Mouse (Mus musculus): Measurements from ENCODE around the gene Nid1. TPM values are rescaled to one million over a fixed set of nuclear protein-coding genes. Genes with fewer than 3 reads are reported as not detected.
A peak's percentile ranks its signal among the peaks of the same experiment; 100 is the strongest.
"Not testable (repeated sequence)": the region's sequence is repeated elsewhere in the genome, so short reads cannot be mapped to it uniquely, and the experiment has no call there.

Nid1 gene
- total RNA-seq (2022) = 10 to 100 TPM; 37.4 to 71.1 (median 51.9) TPM

DNA sequence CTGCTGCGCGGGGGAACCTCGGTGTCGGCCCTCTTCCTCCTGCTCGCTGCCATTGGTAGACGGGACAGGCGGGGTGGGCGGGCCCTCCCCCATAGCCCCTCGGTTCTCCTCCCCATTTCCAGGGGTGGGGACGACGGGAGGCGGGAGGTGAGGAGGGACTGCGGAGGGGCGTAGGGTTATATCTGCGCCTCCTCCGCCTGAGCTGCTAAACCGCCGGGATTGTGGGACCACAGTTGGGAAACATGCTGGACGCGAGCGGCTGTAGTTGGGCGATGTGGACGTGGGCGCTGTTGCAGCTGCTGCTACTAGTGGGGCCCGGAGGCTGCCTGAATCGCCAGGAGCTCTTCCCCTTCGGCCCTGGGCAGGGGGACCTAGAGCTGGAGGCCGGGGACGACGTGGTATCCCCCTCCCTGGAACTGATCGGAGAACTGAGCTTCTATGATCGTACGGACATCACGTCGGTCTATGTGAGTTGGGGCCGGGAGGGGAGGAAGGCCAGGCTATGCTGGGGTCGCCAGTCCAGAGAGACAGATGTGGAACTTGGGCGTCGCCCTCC lies at the start of gene Nid1:
Gene Nid1, plus strand, starts transcription at position 92 of the 556 bp plus-strand sequence.
- not testable (repeated sequence) for DNase-seq

DNA sequence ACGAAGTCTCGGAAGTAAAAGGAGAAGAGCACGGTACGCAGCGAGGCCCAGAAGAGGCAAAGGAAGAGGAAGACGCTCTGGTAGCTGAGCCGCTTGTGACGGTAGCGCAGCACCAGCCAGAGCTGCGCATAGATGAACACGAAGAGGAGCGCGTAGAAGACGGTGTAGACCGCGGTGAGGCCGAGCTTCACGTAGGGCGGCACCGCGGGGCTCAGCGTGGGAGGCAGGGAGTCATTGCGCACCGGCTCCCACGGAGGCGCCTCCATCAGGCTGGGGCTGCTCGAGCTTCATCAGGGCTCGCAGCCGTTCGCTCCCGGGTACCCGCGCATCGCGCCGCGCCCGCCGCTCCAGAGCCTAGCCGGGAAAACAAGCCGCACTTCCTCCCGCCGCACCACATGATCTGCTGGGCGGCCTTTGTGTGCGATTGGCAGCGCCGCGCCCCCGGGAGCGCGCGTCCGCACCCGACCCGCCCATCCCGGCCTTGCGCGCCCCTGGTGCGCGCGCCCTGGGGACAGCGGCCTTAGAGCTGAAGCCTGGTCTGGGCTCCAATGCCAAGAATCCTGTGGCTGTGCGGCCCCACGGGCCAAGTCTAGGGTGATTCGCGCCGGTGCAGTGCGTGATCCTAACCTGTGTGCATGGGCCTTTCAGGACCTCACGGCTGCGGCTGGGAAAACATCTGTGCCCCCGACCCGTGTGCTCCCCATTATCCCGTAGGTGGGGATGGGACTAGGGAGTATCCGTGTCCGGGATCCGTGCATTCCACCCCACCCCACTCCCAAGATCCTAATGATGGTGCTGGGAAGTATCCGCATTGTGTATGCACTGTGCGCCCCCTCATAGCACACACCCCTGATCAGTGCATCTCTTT lies 43.9 kb upstream of the Nid1 start, which contains the start of gene Gpr137b:
Gene Gpr137b, minus strand, starts transcription at position 787 of the 868 bp plus-strand sequence.
- peak; percentile 39 for DNase-seq

DNA sequence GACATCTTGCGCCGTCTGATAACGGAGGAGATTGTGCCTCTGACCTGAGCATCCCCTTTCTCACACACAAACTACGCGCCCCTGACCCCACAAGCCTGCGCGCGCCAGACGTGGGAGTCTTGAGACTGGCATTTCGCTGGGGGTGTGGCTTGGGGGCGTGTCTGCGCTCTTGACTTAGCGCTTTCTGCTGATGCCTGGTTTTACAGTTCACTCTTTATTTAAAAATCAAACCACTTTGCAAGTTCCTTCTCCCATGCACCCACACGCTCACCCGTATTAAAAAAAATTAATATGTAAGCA lies 43.3 kb upstream of the Nid1 start:
- DNase-seq = not testable (repeated sequence)

DNA sequence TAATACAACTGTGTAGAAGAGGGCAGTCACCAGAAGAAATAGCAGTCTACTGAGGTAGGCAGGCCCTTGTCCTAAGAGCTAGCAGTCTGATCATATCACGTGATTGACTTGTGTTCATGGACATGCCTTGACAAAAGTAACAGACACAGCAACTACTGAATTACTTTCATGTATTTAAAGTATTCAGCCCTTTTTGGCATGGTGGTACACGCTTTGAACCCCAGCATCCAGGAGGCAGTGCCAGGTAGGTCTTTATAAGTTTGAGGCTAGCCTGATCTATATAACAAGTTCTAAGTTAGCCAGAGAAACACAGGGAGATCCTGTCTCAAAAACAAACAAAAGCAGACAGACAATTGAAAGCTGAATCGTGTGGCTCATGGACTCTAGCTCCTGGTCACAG lies 36.5 kb upstream of the Nid1 start:
- not testable (repeated sequence) for DNase-seq

DNA sequence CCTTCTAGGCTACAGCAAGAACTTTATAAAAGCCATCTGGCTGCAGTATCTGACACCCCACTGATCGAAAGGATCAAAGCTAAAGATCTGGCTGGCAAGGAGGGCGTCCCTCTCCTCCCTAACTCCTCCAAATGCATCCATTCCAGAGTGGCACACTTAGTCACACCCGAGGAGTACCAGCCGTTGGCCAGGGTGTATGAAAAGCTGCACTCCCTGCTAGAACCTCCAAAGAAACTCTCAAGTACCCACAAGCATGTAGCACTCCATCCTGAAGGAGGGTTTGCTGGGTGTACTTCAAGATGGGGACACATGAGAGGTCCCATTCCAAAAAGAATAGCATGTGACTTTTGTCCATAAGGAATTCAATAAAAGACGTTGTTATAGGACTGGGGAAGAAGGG lies 34.5 kb upstream of the Nid1 start:
- DNase-seq = not testable (repeated sequence)

DNA sequence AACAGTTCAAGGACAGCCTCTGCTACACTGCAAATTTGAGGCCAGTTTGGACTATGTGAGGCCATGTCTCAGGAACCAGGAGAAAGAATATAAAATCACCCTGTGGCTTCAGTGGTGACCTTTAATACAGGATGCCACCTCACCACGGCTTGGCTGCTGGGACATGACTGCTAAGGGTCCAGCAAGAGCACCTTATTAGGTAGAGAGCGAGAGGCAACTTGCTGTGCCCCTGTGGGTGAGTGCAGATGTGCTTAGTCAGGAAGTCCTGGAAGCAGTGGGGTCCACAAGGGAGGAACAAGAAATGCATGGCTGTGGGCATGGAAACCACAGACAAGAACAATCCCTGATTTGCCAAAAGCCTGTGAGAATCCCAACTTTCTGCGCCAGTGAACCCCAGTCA lies 34.0 kb upstream of the Nid1 start:
- not testable (repeated sequence) for DNase-seq

DNA sequence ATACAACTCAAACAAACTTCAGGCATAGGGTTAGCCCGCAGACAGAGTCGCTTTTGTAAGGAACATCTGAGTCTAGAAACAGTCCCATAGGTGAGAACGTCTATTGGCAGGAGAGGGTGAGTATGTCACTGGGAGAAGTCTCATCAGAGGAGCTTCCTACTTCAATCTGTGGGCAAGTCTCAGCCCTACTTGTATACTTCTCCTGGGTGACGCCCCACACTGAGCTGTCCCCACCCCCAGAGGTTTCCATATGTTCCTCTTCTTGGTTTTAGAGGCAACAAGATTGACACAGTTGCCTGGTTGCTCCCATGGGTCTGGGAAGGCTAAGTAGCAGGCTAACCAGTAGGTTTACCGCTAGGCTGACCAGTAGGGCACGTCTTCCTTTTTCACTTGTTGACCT lies 33.5 kb upstream of the Nid1 start:
- not testable (repeated sequence) for DNase-seq

GRCm38 (mm10) chr13:13404517-13405155 lies 32.7 kb upstream of the Nid1 start:
- peak; percentile 42 for DNase-seq

- not testable (repeated sequence) for DNase-seq
These were observed 31.8 kb upstream of the Nid1 start for GRCm38 (mm10) chr13:13405511-13405910.

GRCm38 (mm10) chr13:13414206-13414605 lies 23.1 kb upstream of the Nid1 start:
- DNase-seq = no peak

DNA sequence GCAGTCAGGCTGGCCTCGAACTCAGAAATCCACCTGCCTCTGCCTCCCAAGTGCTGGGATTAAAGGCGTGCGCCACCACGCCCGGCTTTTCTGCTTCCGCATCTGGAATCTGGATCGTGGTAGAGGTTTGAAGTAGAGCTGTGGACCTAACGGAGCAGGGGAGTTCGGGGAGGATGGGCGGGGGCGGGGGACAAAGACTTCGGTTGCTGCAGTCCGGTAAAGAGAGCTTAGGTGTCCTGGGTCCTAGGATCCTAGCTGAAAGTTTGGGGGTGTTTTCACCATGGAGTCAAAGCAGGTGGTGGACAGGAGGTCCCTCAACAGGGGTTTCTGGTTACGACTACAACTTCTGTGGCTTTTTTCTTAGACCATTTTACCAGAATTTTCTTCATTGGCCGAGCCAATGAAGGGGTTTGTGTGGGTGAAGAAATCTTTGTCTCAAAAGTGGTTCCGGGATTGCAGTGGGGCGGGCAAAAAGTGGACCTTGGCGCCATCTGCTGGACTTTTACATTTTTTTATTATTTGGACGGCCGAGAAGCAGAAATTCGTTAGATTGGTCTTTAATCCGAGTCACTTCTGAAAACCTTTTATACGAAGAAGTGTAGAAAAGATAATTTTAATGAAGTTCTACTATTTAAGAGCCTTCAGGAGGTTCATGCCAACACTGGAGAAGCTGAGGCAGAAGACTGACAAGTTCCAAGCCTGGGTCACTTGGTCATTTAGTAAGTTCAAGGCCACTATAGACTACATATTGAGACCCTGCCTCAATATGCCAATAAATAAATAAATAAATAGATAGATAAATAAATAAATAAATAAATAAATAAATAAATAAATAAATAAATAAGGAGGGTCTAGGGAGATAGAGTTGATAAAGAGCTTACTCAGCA lies 22.0 kb upstream of the Nid1 start:
- DNase-seq = not testable (repeated sequence)

DNA sequence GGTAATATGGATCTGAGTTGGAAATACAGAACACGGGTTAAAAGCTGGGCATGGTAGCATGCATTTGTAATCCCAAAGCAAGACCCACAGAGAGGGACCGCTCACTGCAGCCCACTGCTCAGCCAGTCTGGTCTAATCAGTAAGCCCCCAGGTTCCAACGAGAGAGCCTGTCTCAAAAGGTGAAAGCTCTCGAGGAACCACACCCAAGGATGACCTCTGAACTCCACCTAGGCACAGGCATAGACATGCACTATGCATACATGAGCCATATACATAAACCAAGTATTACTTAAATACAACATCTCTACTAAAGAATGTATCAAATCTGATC lies 21.4 kb upstream of the Nid1 start:
- not testable (repeated sequence) for DNase-seq

DNA sequence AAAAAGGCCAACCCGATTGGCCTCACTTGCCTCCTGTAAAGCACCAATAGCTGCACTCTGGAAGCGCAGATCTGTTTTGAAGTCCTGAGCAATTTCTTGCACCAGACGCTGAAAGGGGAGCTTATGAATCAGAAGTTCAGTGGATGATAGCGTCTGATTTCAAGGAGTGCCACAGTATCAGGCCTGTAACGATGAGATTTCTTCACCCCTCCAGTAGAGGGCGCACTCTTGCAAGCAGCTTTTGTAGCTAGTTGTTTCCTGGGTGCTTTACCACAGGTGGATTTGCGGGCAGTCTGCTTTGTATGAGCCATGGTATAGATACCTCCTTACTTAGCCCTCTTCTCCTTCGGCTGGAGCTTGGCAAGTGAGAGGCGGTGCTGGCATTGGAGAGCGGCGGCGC lies 18.5 kb upstream of the Nid1 start:
- not testable (repeated sequence) for DNase-seq

DNA sequence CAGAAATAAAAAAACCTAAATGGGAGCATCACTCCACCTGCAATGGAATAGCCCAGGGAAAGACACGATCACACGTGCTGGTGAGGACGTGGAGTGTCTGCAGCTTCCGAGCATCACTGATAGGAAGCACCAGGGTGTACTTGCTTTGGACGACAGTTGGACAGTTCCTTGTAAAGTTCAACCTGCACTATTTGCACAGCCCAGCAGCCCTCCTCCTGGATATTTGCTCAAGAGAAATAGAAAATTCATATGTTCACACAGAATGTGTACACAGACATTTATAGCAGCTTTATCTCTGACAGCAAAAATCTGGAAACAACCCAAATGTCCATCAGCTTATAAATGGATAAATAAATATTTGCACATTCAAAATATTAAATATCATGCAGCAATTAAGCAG lies 14.1 kb upstream of the Nid1 start:
- DNase-seq = not testable (repeated sequence)

DNA sequence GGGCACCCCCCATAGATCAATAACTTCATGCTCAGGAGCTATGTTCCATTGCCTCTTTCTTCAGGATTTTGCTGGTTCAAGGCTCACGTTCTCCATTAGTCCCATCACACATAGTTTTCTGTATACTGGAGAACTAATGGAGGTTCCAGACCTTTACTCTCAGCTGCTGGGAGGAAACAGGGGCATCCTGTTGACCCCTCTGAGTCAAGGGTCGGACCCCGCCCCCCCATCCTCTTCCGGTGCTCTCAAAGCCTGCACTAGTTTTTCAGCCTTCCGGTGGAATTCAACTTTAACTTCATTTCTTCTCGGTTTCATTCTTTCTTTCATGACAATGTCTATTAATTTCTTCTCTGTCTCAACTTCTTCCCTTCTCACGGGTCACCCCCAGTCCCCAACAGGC lies 1.2 kb upstream of the Nid1 start:
- not testable (repeated sequence) for DNase-seq

GRCm38 (mm10) chr13:13438112-13438953 lies 982 bp downstream of the Nid1 start:
- not testable (repeated sequence) for DNase-seq

- not testable (repeated sequence) for DNase-seq
These were observed 8.2 kb downstream of the Nid1 start for GRCm38 (mm10) chr13:13445601-13446000.

DNA sequence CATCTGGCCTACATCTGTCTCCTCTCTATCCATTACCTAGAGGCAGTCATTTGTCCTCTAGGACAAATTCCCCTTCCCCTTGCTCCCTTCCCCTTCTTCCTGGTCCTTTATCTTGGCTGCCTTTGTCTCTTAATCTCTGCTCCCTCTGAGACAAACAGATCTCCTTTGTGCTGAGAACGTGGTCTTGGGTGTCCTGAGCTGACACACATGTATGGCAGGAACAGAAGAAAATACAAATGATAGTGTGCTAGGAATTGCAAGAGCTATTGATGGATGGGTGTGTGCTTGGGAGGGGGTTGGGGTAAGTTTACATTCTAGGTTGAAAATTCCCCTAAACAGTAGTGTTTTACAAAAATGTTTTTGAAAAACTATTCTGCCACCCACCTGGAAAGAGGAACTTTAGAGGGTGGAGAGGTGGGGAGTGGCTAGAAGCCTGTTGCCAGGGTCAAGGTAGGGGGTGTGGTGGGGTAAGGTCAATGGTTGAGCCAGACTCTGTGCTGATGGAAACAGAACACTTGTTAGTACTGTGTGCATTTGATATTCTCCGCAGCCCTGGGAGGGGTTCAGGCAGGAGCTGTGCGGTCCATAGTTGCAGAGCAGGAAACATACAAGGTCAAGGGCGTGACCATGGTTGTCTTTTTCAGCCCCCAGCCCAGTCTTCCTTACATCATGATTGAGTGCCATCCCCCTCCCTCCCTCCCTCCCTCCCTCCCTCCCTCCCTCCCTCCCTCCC lies 9.5 kb downstream of the Nid1 start:
- DNase-seq = not testable (repeated sequence)

DNA sequence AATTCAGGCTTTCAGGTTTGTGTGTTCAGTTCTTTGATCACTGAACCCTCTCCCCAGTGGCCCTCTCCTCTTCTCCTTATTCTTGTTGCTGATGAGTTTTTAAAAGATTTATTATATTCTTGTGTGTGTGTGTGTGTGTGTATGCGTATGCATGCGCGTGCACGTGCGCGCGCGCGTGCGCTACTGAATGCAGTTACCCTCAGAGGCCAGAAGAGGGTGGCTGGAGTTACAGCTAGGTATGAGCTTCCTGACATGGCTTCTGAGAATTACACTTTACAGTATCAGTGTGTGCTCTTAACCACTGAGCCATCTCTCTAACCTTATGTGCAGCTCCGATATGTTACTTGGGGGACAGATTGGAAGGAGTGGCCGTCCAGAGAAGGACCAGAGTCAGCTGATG lies 12.6 kb downstream of the Nid1 start:
- DNase-seq = not testable (repeated sequence)

DNA sequence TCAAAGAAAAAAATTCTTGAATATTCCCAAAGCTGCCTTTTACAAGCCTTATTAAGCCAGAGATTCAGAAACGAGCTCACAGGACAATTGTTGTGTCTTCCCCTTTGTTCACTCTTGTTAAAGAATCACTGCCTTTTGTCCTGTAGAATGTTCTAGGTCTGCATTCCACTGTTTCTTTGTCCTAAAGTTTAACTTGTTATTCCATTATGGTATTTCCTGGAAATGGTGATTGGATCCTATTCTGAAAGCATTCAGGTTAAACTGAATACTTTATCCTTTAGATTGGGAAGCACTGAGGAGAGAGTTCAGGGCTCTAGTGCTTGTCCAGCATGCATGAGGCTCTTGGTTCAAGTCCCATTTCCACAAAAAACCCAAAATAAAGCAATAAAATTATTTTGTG lies 13.6 kb downstream of the Nid1 start:
- DNase-seq = not testable (repeated sequence)

DNA sequence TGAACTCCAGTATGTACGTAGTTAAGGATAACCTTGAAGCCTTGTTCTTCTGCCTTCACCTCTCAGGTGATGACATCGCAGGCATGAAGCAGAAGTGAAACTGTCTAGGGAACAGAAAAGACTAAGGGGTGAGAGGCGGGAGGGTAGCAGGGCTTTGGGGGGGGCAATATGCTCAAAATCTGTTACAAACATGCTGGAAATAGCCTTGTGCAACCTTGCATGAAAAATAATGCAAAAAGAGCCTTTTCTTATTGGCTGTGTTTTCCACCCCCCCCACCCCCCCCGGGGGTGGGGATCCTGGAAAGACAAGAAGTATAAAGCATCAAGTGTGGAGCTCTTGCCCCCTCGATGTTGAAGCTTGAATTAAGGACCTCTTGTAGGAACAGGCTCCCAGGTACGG lies 16.0 kb downstream of the Nid1 start:
- not testable (repeated sequence) for DNase-seq
